Comparison of ENCODE assay signal across 24 mouse cellular contexts in the genomic region with DNA sequence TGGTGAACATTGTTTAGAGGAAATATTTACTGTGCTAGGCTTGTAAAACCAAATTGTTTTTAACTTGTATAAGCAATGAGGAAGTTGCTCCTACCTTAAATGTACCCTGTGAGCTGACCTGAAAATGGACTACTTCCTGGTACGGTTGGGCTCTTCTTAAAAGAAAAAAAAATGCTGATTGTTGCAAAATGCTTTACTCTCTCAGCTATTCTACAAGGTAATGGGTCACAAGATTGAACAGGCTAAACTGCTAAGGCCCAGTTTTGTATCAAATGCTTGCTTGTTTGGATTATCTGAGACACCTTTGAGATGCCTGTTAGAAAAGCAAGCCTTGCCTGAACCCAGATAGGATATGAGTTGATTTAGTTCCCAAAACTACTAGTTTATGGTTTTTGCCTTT. TPM values are rescaled to one million over a fixed set of nuclear protein-coding genes. Genes with fewer than 3 reads are reported as not detected.
"Had no signal": no experiment of that assay in that cellular context is flagged by ENCODE, and none has a peak within 500 bp of the region (broad histone marks: within the 10 kb centered on the region; RNA-seq: fewer than 3 reads in every experiment).

No protein-coding gene starts in this region.

- H3K9me3 ChIP-seq: midbrain, embryonic 12.5 days; neural tube, embryonic 13.5 days; neural tube, embryonic 15.5 days had no signal

- DNase-seq: lung, adult 18-20 months; lung, embryonic 14.5 days; lung, postnatal 10 days; lung, postnatal 4 days; midbrain, embryonic 14.5 days; retina, postnatal 1 day; right cerebral cortex, adult 18-20 months; right cerebral cortex, postnatal 25 days; right cerebral cortex, postnatal 4 days; spleen, adult 18-20 months; thymus, adult 18-20 months; thymus, postnatal 25 days; thymus, postnatal 4 days had no signal

- H3K27me3 ChIP-seq: neural tube, embryonic 13.5 days; neural tube, embryonic 15.5 days had no signal

- ATAC-seq: midbrain, embryonic 16.5 days had no signal

- H3K27ac ChIP-seq: midbrain, embryonic 10.5 days; midbrain, embryonic 12.5 days; neural tube, embryonic 13.5 days; neural tube, embryonic 15.5 days had no signal

- H3K9ac ChIP-seq: lung, embryonic 14.5 days; midbrain, embryonic 12.5 days; neural tube, embryonic 13.5 days; neural tube, embryonic 15.5 days had no signal

- H3K4me2 ChIP-seq: lung, embryonic 14.5 days; midbrain, embryonic 12.5 days; neural tube, embryonic 13.5 days; neural tube, embryonic 15.5 days had no signal

- H3K4me1 ChIP-seq: midbrain, embryonic 10.5 days; midbrain, embryonic 12.5 days; neural tube, embryonic 13.5 days; neural tube, embryonic 15.5 days had no signal

- H3K4me3 ChIP-seq: midbrain, embryonic 10.5 days; midbrain, embryonic 12.5 days; myocyte; neural tube, embryonic 13.5 days; neural tube, embryonic 15.5 days had no signal

- H3K36me3 ChIP-seq: midbrain, embryonic 10.5 days; midbrain, embryonic 12.5 days; neural tube, embryonic 13.5 days; neural tube, embryonic 15.5 days had no signal

RNA-seq across cellular contexts. Expression of gene Topaz1, which starts 1.3 kb away (rescaled TPM):
- total RNA-seq: megakaryocyte, adult 5-6 weeks; megakaryocyte-erythroid progenitor cell, adult 5-6 weeks had no signal
- polyA plus RNA-seq: lung, embryonic 14.5 days; lung, embryonic 16.5 days; midbrain, embryonic 10.5 days; midbrain, embryonic 12.5 days; midbrain, embryonic 14.5 days; midbrain, embryonic 16.5 days; myocyte; neural tube, embryonic 11.5 days; neural tube, embryonic 13.5 days; neural tube, embryonic 15.5 days; small intestine, adult 2 months had no signal
